Comparison of ENCODE assay signal across 8 mouse cellular contexts in the genomic region with DNA sequence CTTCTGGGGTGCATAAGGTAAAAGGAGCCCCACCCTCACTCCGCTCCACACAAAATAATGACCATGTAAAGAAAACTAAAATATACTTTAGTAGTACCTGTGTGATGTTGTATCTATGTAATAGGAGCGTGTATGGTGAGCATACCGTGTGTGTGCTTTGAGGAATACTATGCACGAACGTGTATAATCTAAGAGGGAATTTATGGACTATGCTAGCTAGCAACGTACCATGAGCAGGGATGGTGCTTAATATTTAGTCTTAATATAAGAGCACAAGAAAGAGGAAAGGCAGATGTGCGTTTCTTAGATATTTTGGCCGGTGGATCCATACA. TPM values are rescaled to one million over a fixed set of nuclear protein-coding genes. Genes with fewer than 3 reads are reported as not detected.
DNase-seq lines count a peak whose midpoint lies in the region; ATAC-seq and TF ChIP-seq lines count a peak whose summit lies in the region.

No protein-coding gene starts in this region.

- peak overlapping the region; percentile 96 for H3K4me2 ChIP-seq in liver, embryonic 11.5 days

- TF ChIP-seq CTCF in gastrocnemius, adult 2 months (IDR thresholded peaks at IDR 0.05) = no peak
- no peak for TF ChIP-seq CTCF in thymus, adult 2 months (IDR thresholded peaks at IDR 0.05; ENCODE audit: borderline replicate concordance, control insufficient read depth, extremely low read depth, insufficient read depth, low read length, poor library complexity)

- H3K27ac ChIP-seq in gastrocnemius, adult 2 months = peak overlapping the region; percentile 99
- H3K27ac ChIP-seq in thymus, adult 2 months (ENCODE audit: control insufficient read depth, insufficient read depth, low read length) = peak overlapping the region; percentile 46
- H3K27ac ChIP-seq in liver, embryonic 11.5 days (ENCODE audit: low read depth, low read length) = peak overlapping the region; percentile 94

- DNase-seq in gastrocnemius, adult 2 months = no peak
- DNase-seq in gastrocnemius, adult 18-20 months (ENCODE audit: low spot score) = no peak
- no peak for DNase-seq in thymus, adult 2 months
- no peak for DNase-seq in thymus, postnatal 10 days (ENCODE audit: low spot score in 2 of 2)
- DNase-seq in liver, embryonic 11.5 days (ENCODE audit: low spot score) = no peak
- DNase-seq in yolk sac, embryonic 10.5 days (ENCODE audit: low spot score) = no peak
- no peak for DNase-seq in urinary bladder, postnatal 25 days (ENCODE audit: low spot score)
- no peak for DNase-seq in layer of hippocampus, adult 9-10 months (ENCODE audit: low spot score)

- peaks cover 15% of the 10 kb centered on the region for H3K4me1 ChIP-seq in thymus, adult 2 months (replicated peaks; ENCODE audit: control insufficient read depth, insufficient read depth, low read length)
- peaks cover 10% of the 10 kb centered on the region for H3K4me1 ChIP-seq in liver, embryonic 11.5 days (replicated peaks; ENCODE audit: control insufficient read depth, insufficient read depth, low read length)

- intact Hi-C loops in gastrocnemius, adult 2 months (cut with DNase I) = loop anchor here (5.0 to 10.0 kb wide), 2 partner anchors 146 to 224 kb away; partner anchors contain the start of gene Rnf103

- no peaks in the 10 kb centered on the region for H3K36me3 ChIP-seq in thymus, adult 2 months (ENCODE audit: control insufficient read depth, insufficient read depth, low read length)
- no peaks in the 10 kb centered on the region for H3K36me3 ChIP-seq in liver, embryonic 11.5 days (ENCODE audit: control insufficient read depth, insufficient read depth, low read length)

- no peaks in the 10 kb centered on the region for H3K27me3 ChIP-seq in thymus, adult 2 months (ENCODE audit: control insufficient read depth, insufficient read depth, low read length)
- H3K27me3 ChIP-seq in liver, embryonic 11.5 days (replicated peaks; ENCODE audit: control insufficient read depth, insufficient read depth, low read length) = no peaks in the 10 kb centered on the region

- peak overlapping the region; percentile 65 for H3K9ac ChIP-seq in liver, embryonic 11.5 days (ENCODE audit: low read depth, low read length)

- H3K9me3 ChIP-seq in liver, embryonic 11.5 days (ENCODE audit: control insufficient read depth, low read length) = no peaks in the 10 kb centered on the region

- peak overlapping the region; percentile 93 for H3K4me3 ChIP-seq in gastrocnemius, adult 2 months
- H3K4me3 ChIP-seq in thymus, adult 2 months (ENCODE audit: control insufficient read depth, insufficient read depth, low read length) = peak overlapping the region; percentile 36
- H3K4me3 ChIP-seq in liver, embryonic 11.5 days (ENCODE audit: low read depth, low read length) = peak overlapping the region; percentile 89

- 3% methylated on average over 8 of the region's 8 CpGs for WGBS in thymus, adult 2 months
- WGBS in liver, embryonic 11.5 days = under 1% methylated on average over 8 of the region's 8 CpGs

- no peak for TF ChIP-seq POLR2A in thymus, adult 2 months (IDR thresholded peaks at IDR 0.05; ENCODE audit: control insufficient read depth, extremely low read depth, insufficient read depth, low read length, poor library complexity)

- peak; percentile 31; the same call in 1 of the 2 replicates for ATAC-seq in liver, embryonic 11.5 days (replicated peaks; ENCODE audit: low FRiP score)

RNA-seq across cellular contexts. Expression of gene Krcc1, which starts 0.5 kb away (rescaled TPM):
- total RNA-seq in gastrocnemius, adult 2 months (2021) = 10 to 100 TPM; 23.7 to 33.6 TPM
- 10 to 100 TPM; 26.4 to 36.1 TPM for total RNA-seq in gastrocnemius, adult 18-20 months (2021)
- 7.7 and 8.9 TPM in 2 replicates for polyA plus RNA-seq in thymus, adult 2 months (2012; rRNA removed)
- 35.5 and 40.3 TPM in 2 replicates for polyA plus RNA-seq in liver, embryonic 11.5 days (2014; fragmentation: Nextera tagmentation; extraction: Ambion mirVana)

RNA-seq across cellular contexts. Expression of gene Smyd1, which starts 51.0 kb away (rescaled TPM):
- total RNA-seq in gastrocnemius, adult 2 months (2021) = 100 to 1,000 TPM; 370 to 385 TPM
- 100 to 1,000 TPM; 308 to 323 TPM for total RNA-seq in gastrocnemius, adult 18-20 months (2021)
- 9.6 and 15.1 TPM in 2 replicates for polyA plus RNA-seq in thymus, adult 2 months (2012; rRNA removed)
- 1.4 and 1.6 TPM in 2 replicates for polyA plus RNA-seq in liver, embryonic 11.5 days (2014; fragmentation: Nextera tagmentation; extraction: Ambion mirVana)

RNA-seq across cellular contexts. Expression of gene Cd8b1, which starts 51.6 kb away (rescaled TPM):
- total RNA-seq in gastrocnemius, adult 2 months (2021) = not detected
- not detected for total RNA-seq in gastrocnemius, adult 18-20 months (2021)
- polyA plus RNA-seq in thymus, adult 2 months (2012; rRNA removed) = 712 and 845 TPM in 2 replicates
- not detected in 2 replicates for polyA plus RNA-seq in liver, embryonic 11.5 days (2014; fragmentation: Nextera tagmentation; extraction: Ambion mirVana)

Comparison
In these comparisons a context has a peak if more than half of its experiments do, and no peak if none do; other contexts are left out.
1. H3K27ac ChIP-seq: peak in every context shown above with its lines; median percentile 99 in gastrocnemius, adult 2 months; 94 in liver, embryonic 11.5 days; 46 in thymus, adult 2 months.
2. H3K4me3 ChIP-seq: peak in every context shown above with its lines; median percentile 93 in gastrocnemius, adult 2 months; 89 in liver, embryonic 11.5 days; 36 in thymus, adult 2 months.